Mouse (Mus musculus): ENCODE results near the gene Gm5849.
"Not testable (repeated sequence)": the region's sequence is repeated elsewhere in the genome, so short reads cannot be mapped to it uniquely, and the experiment has no call there.

Gm5849 gene

GRCm38 (mm10) chr3:90777776-90778175 lies at the start of gene Gm5849:
Gene Gm5849, minus strand, starts transcription at chr3:90777876.
- not testable (repeated sequence) for DNase-seq (ENCODE audit: low spot score)

- no peak for DNase-seq (ENCODE audit: low spot score)
These were observed 28.0 kb downstream of the Gm5849 start for GRCm38 (mm10) chr3:90749658-90750057.

- DNase-seq (ENCODE audit: low spot score) = no peak
These were observed 51.1 kb downstream of the Gm5849 start, which contains the start of gene Pglyrp4 for GRCm38 (mm10) chr3:90726606-90727005. Gene Pglyrp4, plus strand, starts transcription at chr3:90726906.

All from lung, postnatal 25 days (tissue).